Mouse (Mus musculus) heart, postnatal 36 days (tissue): ENCODE data around the gene Pard6a. TPM values are rescaled to one million over a fixed set of nuclear protein-coding genes. Genes with fewer than 3 reads are reported as not detected.

Experiments used
- DNase-seq, 2 experiments: peaks; one replicate each; pipeline ENCODE4 v3.0.0; 2021 to 2022
- intact Hi-C: fragments of 180-260 bp; cut with DNase I; formaldehyde crosslinking; loops from one replicate; pipeline ENCODE4 v1.15.1; 2025
- total RNA-seq, 2 experiments: library from RNA; stranded (reverse); gene quantifications; 2 replicates each; pipeline ENCODE4 v1.2.3; 2021

Gene Pard6a
- total RNA-seq, 2 experiments from 2014 or later: 7.7 to 8.5 TPM

GRCm38 (mm10) chr8:105739216-105739615, 38.3 kb downstream of the Pard6a start:
- intact Hi-C loops: no loop called here
- no peak for DNase-seq

DNA sequence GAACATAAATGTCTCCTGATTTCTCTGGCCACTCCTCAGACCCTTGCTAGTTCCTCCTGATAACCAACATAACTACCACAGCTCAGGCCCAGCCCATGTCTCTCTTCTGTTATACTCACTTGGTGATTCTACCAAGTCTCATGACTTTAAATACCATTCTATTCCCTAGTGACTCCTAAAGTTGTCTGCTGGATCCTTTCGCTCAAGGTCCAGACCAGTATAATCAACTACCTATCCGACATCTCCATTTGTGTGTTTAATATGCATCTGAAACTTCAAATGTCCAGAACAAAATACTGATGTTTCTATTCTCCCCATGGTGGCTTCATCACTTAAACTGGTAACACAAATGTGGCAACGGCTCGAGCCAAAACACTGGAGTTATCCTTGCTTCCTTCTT, 42.4 kb downstream of the Pard6a start:
- no peak for DNase-seq
- intact Hi-C loops: no loop called here

- intact Hi-C loops: no loop called here
- peak; percentile 39 to 59 for DNase-seq
Observed at GRCm38 (mm10) chr8:105750606-105751005, 49.7 kb downstream of the Pard6a start.

Other genes with a start within 250 kb of the Pard6a start
- 10 to 100 TPM; 43.3 to 45.7 TPM for gene Tppp3, start 229.6 kb upstream of the Pard6a start, total RNA-seq
- gene Zdhhc1, start 204.2 kb upstream of the Pard6a start, total RNA-seq: 10 to 100 TPM; 14.5 to 14.9 TPM
- not detected for gene Hsd11b2, start 182.4 kb upstream of the Pard6a start, total RNA-seq
- 10 to 100 TPM; 51.7 to 53.4 TPM for gene Atp6v0d1, start 135.1 kb upstream of the Pard6a start, total RNA-seq
- gene Ripor1, start 95.9 kb upstream of the Pard6a start, total RNA-seq: 10 to 100 TPM; 53.0 to 53.8 TPM
- 10 to 100 TPM; 40.0 to 43.0 TPM for gene Ctcf, start 64.6 kb upstream of the Pard6a start, total RNA-seq
- gene Agrp, start 63.8 kb upstream of the Pard6a start, total RNA-seq: not detected
- gene Carmil2, start 14.9 kb upstream of the Pard6a start, total RNA-seq: under 1 TPM; 0.27 to 0.31 TPM
- gene Acd, start within 50 bp of the Pard6a start, total RNA-seq: 10 to 100 TPM; 11.7 to 12.3 TPM
- not detected for gene 4933405L10Rik, start 6.5 kb downstream of the Pard6a start, total RNA-seq
- gene Enkd1, start 7.1 kb downstream of the Pard6a start, total RNA-seq: 1 to 10 TPM; 1.3 to 2.2 TPM
- gene Gfod2, start 57.5 kb downstream of the Pard6a start, total RNA-seq: 1 to 10 TPM; 4.0 to 4.1 TPM
- gene Ranbp10, start 126.2 kb downstream of the Pard6a start, total RNA-seq: 10 to 100 TPM; 19.8 TPM
- gene Tsnaxip1, start 126.6 kb downstream of the Pard6a start, total RNA-seq: not detected
- 1 to 10 TPM; 2.0 to 2.6 TPM for gene Cenpt, start 152.1 kb downstream of the Pard6a start, total RNA-seq
- gene Thap11, start 154.0 kb downstream of the Pard6a start, total RNA-seq: 10 to 100 TPM; 26.5 to 28.3 TPM
- gene Nutf2, start 159.4 kb downstream of the Pard6a start, total RNA-seq: 10 to 100 TPM; 33.0 to 42.4 TPM
- 10 to 100 TPM; 24.2 to 26.3 TPM for gene Edc4, start 179.7 kb downstream of the Pard6a start, total RNA-seq
- gene Nrn1l, start 192.4 kb downstream of the Pard6a start, total RNA-seq: 1 to 10 TPM in 1 of 2 experiments, under 1 TPM in 1; 0.49 to 1.1 TPM
- gene Pskh1, start 199.3 kb downstream of the Pard6a start, total RNA-seq: 10 to 100 TPM; 15.1 to 17.2 TPM
- gene Ctrl, start 232.7 kb downstream of the Pard6a start, total RNA-seq: under 1 TPM in 1 of 2 experiments, not detected in 1; 0.43 TPM
- gene Psmb10, start 237.3 kb downstream of the Pard6a start, total RNA-seq: 10 to 100 TPM; 63.6 to 72.7 TPM
- 1 to 10 TPM; 1.0 to 1.1 TPM for gene Lcat, start 242.2 kb downstream of the Pard6a start, total RNA-seq